Mouse (Mus musculus): Measurements from ENCODE around the gene A430005L14Rik. TPM values are rescaled to one million over a fixed set of nuclear protein-coding genes. Genes with fewer than 3 reads are reported as not detected.

The A430005L14Rik gene
- total RNA-seq, 2 experiments from 2014 or later, result 24.5 to 24.9 TPM

- TF ChIP-seq CTCF (IDR thresholded peaks at IDR 0.05), result no peak
- DNase-seq (ENCODE audit: extremely low spot score in 1 of 2, low spot score in 2 of 2), result no peak
- Histone ChIP-seq H3K4me3 (no peak overlapping the region), H3K27ac (no peak overlapping the region)
- intact Hi-C loops (cut with DNase I), result loop anchor here (10.0 kb wide), 3 partner anchors 1211 to 1421 kb away; no protein-coding TSS in a partner anchor
These were observed 11.3 kb upstream of the A430005L14Rik start for GRCm38 (mm10) chr4:153945741-153946140.

- DNase-seq (ENCODE audit: extremely low spot score in 1 of 2, low spot score in 2 of 2), result no peak
- intact Hi-C loops (cut with DNase I), result no loop called here
- no peak overlapping the region for H3K4me3 ChIP-seq
- TF ChIP-seq CTCF (IDR thresholded peaks at IDR 0.05), result no peak
- no peak overlapping the region for H3K27ac ChIP-seq
These were observed 6.7 kb upstream of the A430005L14Rik start for GRCm38 (mm10) chr4:153950372-153950771.

GRCm38 (mm10) chr4:153951150-153951549, 5.9 kb upstream of the A430005L14Rik start:
- intact Hi-C loops (cut with DNase I), result no loop called here
- DNase-seq (ENCODE audit: extremely low spot score in 1 of 2, low spot score in 2 of 2), result no peak
- Histone ChIP-seq H3K27ac (no peak overlapping the region), H3K4me3 (no peak overlapping the region)
- TF ChIP-seq CTCF (IDR thresholded peaks at IDR 0.05), result no peak

GRCm38 (mm10) chr4:153951692-153952091, 5.3 kb upstream of the A430005L14Rik start:
- intact Hi-C loops (cut with DNase I), result no loop called here
- Histone ChIP-seq H3K4me3 (no peak overlapping the region), H3K27ac (no peak overlapping the region)
- TF ChIP-seq CTCF (IDR thresholded peaks at IDR 0.05), result no peak
- no peak for DNase-seq (ENCODE audit: extremely low spot score in 1 of 2, low spot score in 2 of 2)

- DNase-seq (ENCODE audit: extremely low spot score in 1 of 2, low spot score in 2 of 2), result no peak
- intact Hi-C loops (cut with DNase I), result no loop called here
- Histone ChIP-seq H3K27ac (no peak overlapping the region), H3K4me3 (no peak overlapping the region)
- no peak for TF ChIP-seq CTCF (IDR thresholded peaks at IDR 0.05)
These were observed 1.4 kb upstream of the A430005L14Rik start for GRCm38 (mm10) chr4:153955651-153956050.

GRCm38 (mm10) chr4:153957444-153958250, 610 bp downstream of the A430005L14Rik start:
- intact Hi-C loops (cut with DNase I), result loop anchor here (1.0 kb wide), 1 partner anchor 17 kb away; no protein-coding TSS in a partner anchor
- H3K4me3 ChIP-seq, result peak overlapping the region; percentile 81
- no peak for TF ChIP-seq CTCF (IDR thresholded peaks at IDR 0.05)
- DNase-seq (ENCODE audit: extremely low spot score in 1 of 2, low spot score in 2 of 2), result no peak
- H3K27ac ChIP-seq, result peak overlapping the region; percentile 76

GRCm38 (mm10) chr4:153962631-153963030, 5.6 kb downstream of the A430005L14Rik start:
- peak overlapping the region; percentile 21; the same call in 1 of the 2 replicates for H3K27ac ChIP-seq
- peak in 1 of 2 experiments; percentile 56 for DNase-seq (ENCODE audit: extremely low spot score in 1 of 2, low spot score in 2 of 2)
- no peak overlapping the region for H3K4me3 ChIP-seq
- no peak for TF ChIP-seq CTCF (IDR thresholded peaks at IDR 0.05)
- intact Hi-C loops (cut with DNase I), result no loop called here

- H3K4me3 ChIP-seq, result no peak overlapping the region
- no peak for TF ChIP-seq CTCF (IDR thresholded peaks at IDR 0.05)
- no peak for DNase-seq (ENCODE audit: extremely low spot score in 1 of 2, low spot score in 2 of 2)
- intact Hi-C loops (cut with DNase I), result no loop called here
- no peak overlapping the region for H3K27ac ChIP-seq
These were observed 9.6 kb downstream of the A430005L14Rik start for GRCm38 (mm10) chr4:153966651-153967050.

- TF ChIP-seq CTCF (IDR thresholded peaks at IDR 0.05), result no peak
- Histone ChIP-seq H3K27ac (no peak overlapping the region), H3K4me3 (no peak overlapping the region)
- no peak for DNase-seq (ENCODE audit: extremely low spot score in 1 of 2, low spot score in 2 of 2)
- intact Hi-C loops (cut with DNase I), result no loop called here
These were observed 10.5 kb downstream of the A430005L14Rik start for GRCm38 (mm10) chr4:153967556-153967955.

GRCm38 (mm10) chr4:153968063-153968462, 11.0 kb downstream of the A430005L14Rik start:
- intact Hi-C loops (cut with DNase I), result no loop called here
- TF ChIP-seq CTCF (IDR thresholded peaks at IDR 0.05), result peak; percentile 12
- Histone ChIP-seq H3K27ac (no peak overlapping the region), H3K4me3 (no peak overlapping the region)
- DNase-seq (ENCODE audit: extremely low spot score in 1 of 2, low spot score in 2 of 2), result no peak

GRCm38 (mm10) chr4:153974431-153975291, 17.6 kb downstream of the A430005L14Rik start, which contains the start of the genes Dffb and Cep104:
Dffb (minus strand) TSS chr4:153975126.
Cep104 (plus strand) TSS chr4:153975194.
- TF ChIP-seq CTCF (IDR thresholded peaks at IDR 0.05), result no peak
- peak; percentile 94 for DNase-seq (ENCODE audit: extremely low spot score in 1 of 2, low spot score in 2 of 2)
- intact Hi-C loops (cut with DNase I), result loop anchor here (1.0 kb wide), 2 partner anchors 17 to 37 kb away; partner anchors contain the start of genes A430005L14Rik and Lrrc47
- Histone ChIP-seq H3K4me3 (peak within 1 kb of the TSS; percentile 77), H3K27ac (peak within 1 kb of the TSS; percentile 95)

GRCm38 (mm10) chr4:153975292-153975662, 18.2 kb downstream of the A430005L14Rik start:
- TF ChIP-seq CTCF (IDR thresholded peaks at IDR 0.05), result no peak
- DNase-seq (ENCODE audit: extremely low spot score in 1 of 2, low spot score in 2 of 2), result no peak
- Histone ChIP-seq H3K4me3 (peak overlapping the region; percentile 77), H3K27ac (peak overlapping the region; percentile 95)
- intact Hi-C loops (cut with DNase I), result loop anchor here (1.0 kb wide), 1 partner anchor 36 kb away; the partner anchor contains the start of gene Lrrc47
